Mouse (Mus musculus): ENCODE data around the gene Cep126.

GRCm38 (mm10) chr9:8073203-8073755 is 60.8 kb downstream of the Cep126 start:
- TF ChIP-seq CTCF (conservative IDR thresholded peaks at IDR 0.05; ENCODE audit: insufficient read depth, insufficient read length, low read depth, low read length) (no peak), POLR2A (IDR thresholded peaks at IDR 0.05; ENCODE audit: low read depth, low read length) (no peak)
